In genomic region chr2:25332286-25333160, GRCm38 (mm10) we compare ENCODE assay signal across 8 mouse cellular contexts. TPM values are rescaled to one million over a fixed set of nuclear protein-coding genes. Genes with fewer than 3 reads are reported as not detected.
DNase-seq lines count a peak whose midpoint lies in the region; ATAC-seq lines count a peak whose summit lies in the region.

TSS of gene Man1b1 (plus strand) at chr2:25332338.

- peaks cover 14% of the 10 kb centered on the region for H3K4me1 ChIP-seq in heart, embryonic 10.5 days
- H3K4me1 ChIP-seq in kidney, embryonic 15.5 days, result peaks cover 24% of the 10 kb centered on the region

- peak within 1 kb of the TSS; percentile 94 for H3K4me3 ChIP-seq in heart, embryonic 10.5 days
- H3K4me3 ChIP-seq in kidney, embryonic 15.5 days (replicated peaks), result peak within 1 kb of the TSS; percentile 74

- peak; percentile 99 for DNase-seq in B cell, adult 2 months
- DNase-seq in brain, adult 2 months (ENCODE audit: low read depth, low spot score), result peak; percentile 100
- peak; percentile 100 for DNase-seq in heart, embryonic 10.5 days (ENCODE audit: low spot score)
- DNase-seq in liver, result peak; percentile 99
- DNase-seq in spleen, postnatal 4 days (ENCODE audit: low spot score in 2 of 2), result peak; percentile 100

- H3K9ac ChIP-seq in kidney, embryonic 15.5 days, result peak within 1 kb of the TSS; percentile 94

- WGBS in heart, embryonic 10.5 days, result under 1% methylated on average over 78 of the region's 78 CpGs
- WGBS in kidney, embryonic 15.5 days, result under 1% methylated on average over 78 of the region's 78 CpGs

- no peaks in the 10 kb centered on the region for H3K9me3 ChIP-seq in heart, embryonic 10.5 days
- H3K9me3 ChIP-seq in kidney, embryonic 15.5 days (replicated peaks), result no peaks in the 10 kb centered on the region

- peaks cover 38% of the 10 kb centered on the region for H3K36me3 ChIP-seq in heart, embryonic 10.5 days
- H3K36me3 ChIP-seq in kidney, embryonic 15.5 days, result peaks cover 38% of the 10 kb centered on the region

- no peaks in the 10 kb centered on the region for H3K27me3 ChIP-seq in heart, embryonic 10.5 days (ENCODE audit: insufficient read depth, poor library complexity, severe bottlenecking)
- H3K27me3 ChIP-seq in kidney, embryonic 15.5 days, result no peaks in the 10 kb centered on the region

- peak; percentile 96 for ATAC-seq in erythroblast, adult 5-6 weeks (replicated peaks; ENCODE audit: low FRiP score, poor library complexity, severe bottlenecking)
- peak; percentile 98 for ATAC-seq in kidney, embryonic 15.5 days (replicated peaks; ENCODE audit: low FRiP score)
- peak; percentile 97 for ATAC-seq in monocyte, adult 5-6 weeks (replicated peaks; ENCODE audit: insufficient number of reproducible peaks, low FRiP score, low TSS enrichment, poor library complexity, severe bottlenecking)

- peak within 1 kb of the TSS; percentile 96 for H3K27ac ChIP-seq in heart, embryonic 10.5 days
- H3K27ac ChIP-seq in kidney, embryonic 15.5 days, result peak within 1 kb of the TSS; percentile 87

- peak within 1 kb of the TSS; percentile 94 for H3K4me2 ChIP-seq in kidney, embryonic 15.5 days

RNA-seq across cellular contexts. Expression of gene Man1b1, which starts in this region (rescaled TPM):
- total RNA-seq in erythroblast, adult 5-6 weeks (2015; ENCODE audit: low replicate concordance), result 4.6 and 11.1 TPM in 2 replicates
- total RNA-seq in erythroblast, adult 5-6 weeks (2017; ENCODE audit: low replicate concordance), result 13.2 and 28.3 TPM in 2 replicates
- 31.7 and 52.3 TPM in 2 replicates for polyA plus RNA-seq in heart, embryonic 10.5 days (2016; fragmentation: Nextera tagmentation; extraction: Ambion mirVana)
- 50.5 and 53.2 TPM in 2 replicates for polyA plus RNA-seq in kidney, embryonic 15.5 days (2015; fragmentation: Nextera tagmentation; extraction: Ambion mirVana)
- total RNA-seq in monocyte, adult 5-6 weeks (2017), result 31.6 to 66.4 TPM (median 33.3 TPM) in 3 replicates

Comparison
In these comparisons a context has a peak if more than half of its experiments do, and no peak if none do; other contexts are left out.
1. Peak in every context shown above with its lines: DNase-seq, ATAC-seq, H3K4me3 ChIP-seq and H3K27ac ChIP-seq.